Mouse (Mus musculus) A20 (cell line): Measurements from ENCODE around the gene Ptprd.

Experiments used
- DNase-seq: peaks from one replicate; pipeline ENCODE4 v3.0.0-alpha.2; 2011; ENCODE audit warnings: low read depth, low spot score

Ptprd gene

GRCm38 (mm10) chr4:76313749-76314148, 1898.0 kb downstream of the Ptprd start:
- DNase-seq: peak; percentile 40

- DNase-seq: no peak
Observed at GRCm38 (mm10) chr4:76312593-76312992, 1899.2 kb downstream of the Ptprd start.

GRCm38 (mm10) chr4:76305987-76306386, 1905.8 kb downstream of the Ptprd start:
- DNase-seq: no peak

- DNase-seq: no peak
Observed at GRCm38 (mm10) chr4:76297375-76297774, 1914.4 kb downstream of the Ptprd start.

- no peak for DNase-seq
Observed at GRCm38 (mm10) chr4:76292733-76293357, 1918.9 kb downstream of the Ptprd start.

GRCm38 (mm10) chr4:76290484-76290818, 1921.3 kb downstream of the Ptprd start:
- no peak for DNase-seq

- DNase-seq: no peak
Observed at GRCm38 (mm10) chr4:76289612-76290483, 1921.9 kb downstream of the Ptprd start.

- DNase-seq: no peak
Observed at GRCm38 (mm10) chr4:76286016-76286415, 1925.7 kb downstream of the Ptprd start.

- DNase-seq: no peak
Observed at GRCm38 (mm10) chr4:76282886-76283285, 1928.9 kb downstream of the Ptprd start.

GRCm38 (mm10) chr4:76262727-76263126, 1949.0 kb downstream of the Ptprd start:
- no peak for DNase-seq

- DNase-seq: no peak
Observed at GRCm38 (mm10) chr4:76260686-76261085, 1951.1 kb downstream of the Ptprd start.

- DNase-seq: no peak
Observed at GRCm38 (mm10) chr4:76260286-76260685, 1951.5 kb downstream of the Ptprd start.

GRCm38 (mm10) chr4:76259636-76260035, 1952.1 kb downstream of the Ptprd start:
- no peak for DNase-seq

GRCm38 (mm10) chr4:76244371-76244770, 1967.4 kb downstream of the Ptprd start:
- no peak for DNase-seq

- no peak for DNase-seq
Observed at GRCm38 (mm10) chr4:76241542-76241941, 1970.2 kb downstream of the Ptprd start.

- DNase-seq: no peak
Observed at GRCm38 (mm10) chr4:76241140-76241539, 1970.6 kb downstream of the Ptprd start.

GRCm38 (mm10) chr4:76239063-76239462, 1972.7 kb downstream of the Ptprd start:
- DNase-seq: no peak

GRCm38 (mm10) chr4:76238577-76238976, 1973.2 kb downstream of the Ptprd start:
- DNase-seq: no peak

GRCm38 (mm10) chr4:76237827-76238226, 1973.9 kb downstream of the Ptprd start:
- DNase-seq: no peak

GRCm38 (mm10) chr4:76223720-76224119, 1988.0 kb downstream of the Ptprd start:
- DNase-seq: no peak

GRCm38 (mm10) chr4:76222520-76222919, 1989.2 kb downstream of the Ptprd start:
- no peak for DNase-seq

GRCm38 (mm10) chr4:76218065-76218464, 1993.7 kb downstream of the Ptprd start:
- DNase-seq: no peak

GRCm38 (mm10) chr4:76215141-76215540, 1996.6 kb downstream of the Ptprd start:
- no peak for DNase-seq
